Mouse (Mus musculus): ENCODE measurements around the gene Nrxn1. TPM values are rescaled to one million over a fixed set of nuclear protein-coding genes. Genes with fewer than 3 reads are reported as not detected.

Gene Nrxn1
- total RNA-seq, 1 experiment from 2014 or later: not detected

DNA sequence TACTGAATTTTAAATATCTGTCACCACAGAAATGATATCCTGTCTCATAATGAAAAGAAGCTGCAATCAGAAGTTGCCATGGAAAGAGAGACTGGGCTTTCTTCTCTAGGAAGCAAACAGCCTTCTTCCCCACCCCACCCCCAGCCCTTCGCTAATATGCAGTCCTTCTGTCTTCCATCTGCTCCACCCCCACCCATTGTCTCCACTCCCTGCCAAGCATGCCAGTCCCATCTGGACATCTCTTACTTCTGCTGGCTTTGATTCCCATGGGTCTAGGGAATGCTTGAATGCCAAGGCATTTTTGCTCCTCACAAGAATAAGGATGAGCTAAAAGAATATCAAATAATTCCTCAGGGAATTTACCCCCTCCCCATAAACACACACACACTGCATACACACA is 1006.0 kb downstream of the Nrxn1 start:
- ATAC-seq (replicated peaks; ENCODE audit: insufficient number of reproducible peaks, low FRiP score, low TSS enrichment, poor library complexity, severe bottlenecking): no peak

DNA sequence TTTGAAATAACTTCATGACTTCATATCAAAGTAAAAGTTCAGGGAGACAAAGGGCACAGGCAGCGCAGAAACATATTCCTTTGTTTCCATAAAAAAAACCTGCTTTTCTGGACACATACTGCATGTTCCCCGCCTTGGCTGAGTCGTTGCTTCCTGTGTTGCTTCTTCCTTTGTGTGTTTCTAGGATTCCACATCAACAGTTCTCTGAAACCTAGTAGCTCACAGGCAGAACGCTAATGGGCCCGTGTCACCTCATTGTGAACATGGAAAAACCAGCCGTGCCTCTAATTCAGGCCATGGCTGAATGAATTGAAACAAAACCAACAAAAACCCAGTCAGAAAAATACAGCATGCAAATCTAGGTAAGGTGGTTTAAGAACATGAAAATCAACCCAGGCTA is 1013.9 kb downstream of the Nrxn1 start:
- no peak for ATAC-seq (replicated peaks; ENCODE audit: insufficient number of reproducible peaks, low FRiP score, low TSS enrichment, poor library complexity, severe bottlenecking)

DNA sequence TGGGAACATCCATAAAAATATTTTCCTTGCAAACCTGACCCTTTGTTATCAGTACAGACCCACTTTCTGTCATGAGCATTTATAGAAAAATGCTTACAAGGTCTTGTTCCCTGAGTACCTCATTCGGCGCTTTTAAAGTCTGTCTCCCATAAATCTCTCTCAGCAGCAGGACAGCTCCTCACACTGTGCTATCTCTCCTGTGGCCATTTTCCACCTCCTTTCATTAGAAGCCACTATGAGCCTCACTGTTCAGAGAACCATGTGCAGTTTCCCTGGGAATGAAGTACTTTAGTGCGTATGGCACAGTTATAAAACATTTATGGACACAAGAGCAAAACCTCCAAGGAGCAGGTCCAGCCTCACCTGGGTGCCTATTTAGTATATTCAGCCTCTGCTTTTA is 1014.4 kb downstream of the Nrxn1 start:
- ATAC-seq (replicated peaks; ENCODE audit: insufficient number of reproducible peaks, low FRiP score, low TSS enrichment, poor library complexity, severe bottlenecking): no peak

DNA sequence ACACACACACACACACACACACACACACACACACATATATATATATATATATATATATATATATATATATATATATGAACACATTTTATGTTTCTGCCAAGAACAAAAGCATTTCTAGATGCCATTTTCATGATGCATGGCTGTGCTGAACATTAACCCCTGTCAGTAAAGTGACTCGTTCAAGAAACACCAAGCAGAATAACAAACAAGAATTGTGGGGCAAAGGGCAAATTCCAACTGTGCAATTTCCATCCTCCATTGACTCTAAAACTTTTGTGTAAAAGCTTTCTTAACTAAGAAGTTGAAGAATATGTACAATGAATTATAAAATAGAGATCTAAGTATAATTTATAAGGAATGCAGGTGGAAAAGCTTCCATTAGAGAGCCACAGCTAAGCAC is 1030.0 kb downstream of the Nrxn1 start:
- ATAC-seq (replicated peaks; ENCODE audit: insufficient number of reproducible peaks, low FRiP score, low TSS enrichment, poor library complexity, severe bottlenecking): no peak

DNA sequence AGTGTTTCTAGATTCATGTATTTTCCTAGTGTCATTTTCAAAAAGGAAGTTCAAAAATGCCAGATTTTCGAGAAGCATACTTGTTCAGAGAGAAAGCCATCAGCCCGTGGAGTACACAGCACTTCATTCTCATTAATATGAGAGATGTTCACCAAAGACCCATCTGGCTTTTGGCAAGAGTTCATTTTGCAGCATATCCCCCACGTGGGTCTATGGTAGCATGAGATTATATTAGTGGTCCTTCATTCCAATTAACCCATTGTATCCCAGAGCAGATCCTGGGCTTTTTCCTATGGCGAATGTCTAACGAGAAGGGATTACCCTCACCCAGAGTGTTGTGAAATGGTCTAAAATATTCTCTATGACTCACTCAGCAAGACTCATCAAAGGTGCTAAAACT is 1032.0 kb downstream of the Nrxn1 start:
- no peak for ATAC-seq (replicated peaks; ENCODE audit: insufficient number of reproducible peaks, low FRiP score, low TSS enrichment, poor library complexity, severe bottlenecking)

DNA sequence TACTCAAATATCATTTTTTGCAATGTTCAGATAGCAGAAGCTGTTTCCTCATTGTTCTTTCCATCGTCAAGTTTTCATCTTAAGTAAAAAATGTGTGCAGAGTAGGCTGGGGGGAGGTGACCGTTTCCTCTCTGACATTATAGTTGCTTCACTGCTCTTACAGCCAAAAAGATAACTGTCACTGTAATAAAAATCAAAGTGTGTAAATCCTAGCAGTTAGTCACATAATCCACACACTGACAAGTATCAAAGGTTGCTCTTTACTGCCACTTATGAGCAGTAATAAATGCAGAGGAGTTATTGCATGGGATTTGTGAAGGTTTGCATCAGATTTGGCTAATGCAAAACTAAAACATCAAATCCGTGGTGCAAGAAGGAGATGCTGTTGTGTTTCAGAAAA is 1032.7 kb downstream of the Nrxn1 start:
- no peak for ATAC-seq (replicated peaks; ENCODE audit: insufficient number of reproducible peaks, low FRiP score, low TSS enrichment, poor library complexity, severe bottlenecking)

DNA sequence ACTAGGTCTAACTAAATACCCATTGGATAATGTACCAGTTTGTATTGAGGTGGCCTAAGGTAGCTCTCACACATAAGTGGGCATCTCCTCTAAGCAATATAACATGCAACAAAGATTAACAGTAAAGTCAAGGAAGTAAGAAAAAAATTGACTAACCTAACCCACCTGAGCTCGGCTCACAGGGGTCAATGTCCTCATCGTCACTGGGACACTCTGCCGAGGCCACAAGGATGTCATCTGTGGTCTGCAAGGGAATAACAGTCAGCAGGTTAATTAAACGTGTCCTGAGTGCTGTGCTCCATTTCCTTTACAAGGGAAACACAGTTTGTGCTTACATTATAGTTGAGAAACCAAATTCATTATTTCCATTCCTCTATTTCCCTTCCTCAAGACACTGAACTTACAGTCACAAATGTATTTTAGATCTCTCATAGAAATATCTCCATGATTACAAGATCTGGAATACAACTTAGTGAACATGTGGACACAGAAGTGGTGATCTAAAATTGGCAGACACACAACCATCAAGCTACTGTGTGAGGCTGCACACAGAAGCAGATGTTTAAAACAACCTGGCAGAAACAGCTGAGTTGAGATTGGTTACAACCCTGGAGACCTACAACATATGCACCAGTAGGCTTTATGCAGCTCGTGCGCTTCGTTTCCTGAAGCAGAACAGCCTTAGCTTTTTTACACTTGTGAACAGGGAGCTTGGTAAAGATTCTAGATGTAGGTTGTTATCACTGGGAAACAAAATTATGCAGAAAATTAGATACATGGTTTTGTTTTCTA is 1033.4 kb downstream of the Nrxn1 start:
- no peak for ATAC-seq (replicated peaks; ENCODE audit: insufficient number of reproducible peaks, low FRiP score, low TSS enrichment, poor library complexity, severe bottlenecking)

DNA sequence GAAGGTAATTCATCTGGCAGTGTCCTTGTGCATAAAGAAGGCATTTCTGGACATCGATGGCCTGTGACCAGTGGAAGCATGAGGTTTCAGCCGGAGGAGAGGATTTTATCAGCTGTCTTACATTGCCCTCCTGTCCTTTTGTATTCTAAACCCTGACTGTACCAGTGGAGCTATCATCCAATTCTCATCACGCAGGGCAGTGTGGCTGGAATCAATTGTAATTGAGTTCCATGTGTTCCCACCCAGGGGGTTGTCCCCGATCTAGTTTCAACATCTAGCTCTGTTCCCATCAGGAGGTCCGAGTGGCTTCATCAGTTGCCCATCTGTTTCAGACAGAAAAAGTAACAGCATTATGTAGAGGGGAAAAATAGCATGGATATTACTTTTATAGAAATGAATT is 1038.6 kb downstream of the Nrxn1 start:
- no peak for ATAC-seq (replicated peaks; ENCODE audit: insufficient number of reproducible peaks, low FRiP score, low TSS enrichment, poor library complexity, severe bottlenecking)

DNA sequence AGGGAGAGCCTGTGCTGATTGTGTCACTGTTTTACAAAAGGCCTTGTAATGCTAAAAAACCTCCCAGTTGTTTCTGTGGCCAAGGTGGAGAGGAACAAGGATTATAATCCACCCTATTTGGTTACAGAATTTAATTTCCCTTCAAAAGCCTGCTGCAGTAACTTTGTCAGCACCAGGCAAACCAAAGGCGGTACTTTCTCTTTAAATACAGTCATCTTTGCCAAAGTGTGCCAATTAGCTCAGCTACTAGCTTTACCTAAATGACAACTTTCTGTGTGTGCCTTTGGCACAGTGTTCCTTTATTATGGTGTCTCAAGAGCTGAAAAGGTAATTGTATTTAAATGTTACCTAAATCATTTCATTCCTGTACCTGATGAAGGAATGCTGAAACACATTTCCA is 1053.6 kb downstream of the Nrxn1 start:
- ATAC-seq (replicated peaks; ENCODE audit: insufficient number of reproducible peaks, low FRiP score, low TSS enrichment, poor library complexity, severe bottlenecking): no peak

DNA sequence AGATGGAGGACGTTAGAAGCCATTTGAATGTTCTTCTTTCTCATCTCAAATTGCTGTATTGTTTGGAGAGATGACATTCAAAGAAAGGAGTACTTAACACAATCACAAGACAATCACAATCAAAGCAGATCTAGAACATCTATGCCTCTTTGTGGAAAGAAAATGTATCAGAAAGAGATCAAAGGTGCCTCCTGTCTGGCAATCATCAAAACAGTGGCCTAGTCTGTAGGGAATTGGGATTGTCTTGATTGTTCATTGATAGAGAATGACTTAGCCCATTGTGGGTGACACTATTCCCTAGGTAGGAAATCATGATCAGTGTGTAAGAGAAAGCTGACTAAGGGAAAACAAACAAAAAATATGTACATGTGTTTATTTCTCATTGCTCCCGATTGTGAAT is 1060.5 kb downstream of the Nrxn1 start:
- ATAC-seq (replicated peaks; ENCODE audit: insufficient number of reproducible peaks, low FRiP score, low TSS enrichment, poor library complexity, severe bottlenecking): no peak

DNA sequence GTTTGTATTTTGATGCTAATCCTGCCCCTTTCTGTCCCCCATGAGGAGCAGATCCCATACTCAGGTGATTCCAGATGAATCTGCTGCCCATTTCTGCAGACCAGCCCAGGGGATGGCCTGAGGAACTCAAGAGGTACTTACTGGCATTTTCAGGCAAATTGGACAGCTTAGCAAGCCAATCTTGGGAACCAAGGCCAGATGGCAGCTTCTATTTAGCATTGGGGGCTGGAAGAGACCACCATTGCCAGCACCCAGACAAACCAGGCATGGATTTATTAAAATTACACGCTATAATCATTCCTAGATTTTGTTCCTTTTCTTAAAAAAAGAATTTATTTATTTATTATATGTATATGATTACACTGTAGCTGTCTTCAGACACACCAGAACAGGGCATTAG is 1076.2 kb downstream of the Nrxn1 start:
- ATAC-seq (replicated peaks; ENCODE audit: insufficient number of reproducible peaks, low FRiP score, low TSS enrichment, poor library complexity, severe bottlenecking): no peak

DNA sequence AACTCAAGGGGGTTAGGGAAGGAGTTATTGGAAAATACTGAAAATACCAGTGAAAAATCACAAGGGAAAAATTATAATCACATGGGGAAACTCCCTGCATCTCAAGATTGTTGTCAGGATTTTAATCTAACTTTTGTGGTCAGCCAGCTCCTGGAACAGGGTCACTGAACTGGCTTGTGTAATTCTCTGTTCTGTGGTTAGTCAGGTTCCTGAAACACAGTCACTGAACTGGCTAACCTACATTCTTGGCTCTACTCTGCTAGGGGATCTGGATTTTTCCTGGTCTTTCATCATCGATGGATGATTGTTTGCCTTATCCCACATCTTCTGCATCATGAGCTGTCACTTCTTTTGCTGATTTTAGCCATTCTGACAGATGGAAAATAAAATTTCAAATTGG is 1081.1 kb downstream of the Nrxn1 start:
- ATAC-seq (replicated peaks; ENCODE audit: insufficient number of reproducible peaks, low FRiP score, low TSS enrichment, poor library complexity, severe bottlenecking): no peak

DNA sequence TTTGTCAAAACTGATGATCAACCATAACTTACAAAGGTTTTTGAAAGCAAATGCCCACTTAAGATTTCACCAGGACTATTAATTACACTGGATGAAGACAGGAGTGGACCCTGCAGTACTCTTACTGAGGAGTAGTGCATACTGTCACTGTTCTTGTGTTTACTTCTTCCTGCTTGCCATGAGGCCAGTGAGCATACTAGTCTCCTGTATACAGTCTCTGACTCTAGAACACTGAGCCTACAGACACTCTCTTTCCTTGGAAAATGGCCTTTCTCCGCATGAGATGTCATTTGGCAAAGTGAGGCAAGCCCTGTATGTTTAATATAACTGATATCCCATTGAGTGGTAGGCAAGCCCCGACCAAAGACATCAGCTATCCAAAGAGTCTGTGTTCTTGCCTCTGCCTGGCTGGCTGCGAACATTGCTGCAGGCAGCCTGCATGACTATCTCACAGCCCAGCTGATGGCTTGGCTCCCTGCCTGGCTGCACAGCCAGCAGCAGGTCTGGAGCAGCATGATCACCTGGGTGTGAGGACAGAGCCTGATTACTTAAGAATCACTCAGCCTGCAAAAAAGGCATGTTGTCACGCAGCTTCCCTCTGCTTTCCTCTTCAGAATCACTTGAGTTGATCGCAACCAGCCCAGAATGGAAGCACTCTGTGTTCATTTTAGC is 1085.3 kb downstream of the Nrxn1 start:
- no peak for ATAC-seq (replicated peaks; ENCODE audit: insufficient number of reproducible peaks, low FRiP score, low TSS enrichment, poor library complexity, severe bottlenecking)

DNA sequence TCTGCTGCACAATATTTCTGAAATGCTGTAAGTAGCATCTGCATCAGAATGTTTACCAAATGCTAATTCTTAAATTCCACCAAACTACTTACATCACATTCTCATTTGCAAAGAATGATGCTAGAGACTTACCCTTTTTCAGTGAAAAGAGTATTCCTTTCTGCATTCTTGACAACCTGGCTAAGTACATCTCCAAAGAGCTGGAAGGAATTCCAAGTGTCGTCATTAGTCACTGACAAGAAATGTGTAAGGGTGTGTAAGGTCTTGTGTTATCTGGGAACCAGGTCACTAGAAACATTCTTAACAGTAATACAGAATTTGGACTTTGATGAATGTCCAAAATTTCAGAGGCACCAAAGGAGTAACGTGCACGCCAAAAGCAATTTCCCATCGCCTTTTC is 1102.2 kb downstream of the Nrxn1 start:
- ATAC-seq (replicated peaks; ENCODE audit: insufficient number of reproducible peaks, low FRiP score, low TSS enrichment, poor library complexity, severe bottlenecking): no peak
